Mouse (Mus musculus): Measurements from ENCODE around the gene Pde11a. TPM values are rescaled to one million over a fixed set of nuclear protein-coding genes. Genes with fewer than 3 reads are reported as not detected.

The Pde11a gene
- polyA plus RNA-seq, 1 experiment from 2014 or later, result 0.16 TPM

DNA sequence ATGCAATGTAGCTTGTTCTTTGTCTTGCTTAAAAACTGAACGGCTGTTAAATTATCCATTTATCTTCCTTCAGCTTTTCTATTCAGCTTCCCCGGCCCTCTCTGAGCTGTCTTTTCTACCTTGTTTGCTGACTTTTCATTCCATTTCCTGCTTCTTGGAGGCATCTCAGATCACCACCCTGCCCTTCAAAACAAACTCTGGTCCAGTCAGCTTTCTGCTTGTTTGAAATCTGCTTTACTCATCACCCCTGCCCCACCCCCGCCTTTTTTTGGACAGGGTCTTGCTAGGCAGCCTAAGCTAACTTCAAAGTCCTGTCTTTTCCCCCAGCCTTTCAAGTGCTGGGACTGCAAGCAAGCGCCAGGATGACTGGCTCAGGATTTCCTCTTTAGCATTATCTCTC, 332.4 kb downstream of the Pde11a start:
- no peaks in the 10 kb centered on the region for H3K27me3 ChIP-seq (ENCODE audit: poor library complexity, severe bottlenecking)
- 23% methylated on average over 4 of the region's 4 CpGs for WGBS

DNA sequence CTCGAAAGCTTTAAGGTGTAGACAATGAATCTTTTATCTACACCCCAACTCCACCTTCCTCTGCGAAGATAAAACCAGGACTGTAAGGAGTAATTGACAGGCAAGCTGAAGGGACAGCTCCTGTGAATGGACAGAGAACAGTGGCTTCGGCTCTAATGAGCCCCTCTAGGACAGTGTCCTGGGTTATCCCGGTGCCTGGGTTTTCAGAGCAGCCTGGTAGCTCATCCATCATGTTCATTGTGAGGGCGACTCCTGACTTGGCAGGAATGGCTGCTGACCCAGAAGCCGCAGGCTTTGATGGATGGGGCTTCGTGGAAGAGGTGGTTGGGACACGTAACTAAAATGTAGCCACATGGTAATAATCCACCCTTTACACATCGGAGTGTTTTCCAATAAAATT, 335.7 kb downstream of the Pde11a start:
- Histone ChIP-seq H3K4me3 (no peak overlapping the region), H3K4me1 (peaks cover 32% of the 10 kb centered on the region), H3K9me3 (no peaks in the 10 kb centered on the region), H3K36me3 (replicated peaks) (no peaks in the 10 kb centered on the region), H3K27me3 (ENCODE audit: poor library complexity, severe bottlenecking) (no peaks in the 10 kb centered on the region), H3K27ac (no peak overlapping the region)
- WGBS, result 76% methylated on average over 9 of the region's 9 CpGs
- no peak for DNase-seq (ENCODE audit: extremely low spot score, low spot score)

More for the DNA sequence above, 332.4 kb downstream of the Pde11a start:
- Histone ChIP-seq H3K4me1 (peaks cover 16% of the 10 kb centered on the region), H3K27ac (0 out of 2 replicates have a peak overlapping the region, but pooled peaks have one; percentile 25), H3K4me3 (no peak overlapping the region), H3K9me3 (no peaks in the 10 kb centered on the region), H3K36me3 (replicated peaks) (no peaks in the 10 kb centered on the region)
- DNase-seq (ENCODE audit: extremely low spot score, low spot score), result no peak

DNA sequence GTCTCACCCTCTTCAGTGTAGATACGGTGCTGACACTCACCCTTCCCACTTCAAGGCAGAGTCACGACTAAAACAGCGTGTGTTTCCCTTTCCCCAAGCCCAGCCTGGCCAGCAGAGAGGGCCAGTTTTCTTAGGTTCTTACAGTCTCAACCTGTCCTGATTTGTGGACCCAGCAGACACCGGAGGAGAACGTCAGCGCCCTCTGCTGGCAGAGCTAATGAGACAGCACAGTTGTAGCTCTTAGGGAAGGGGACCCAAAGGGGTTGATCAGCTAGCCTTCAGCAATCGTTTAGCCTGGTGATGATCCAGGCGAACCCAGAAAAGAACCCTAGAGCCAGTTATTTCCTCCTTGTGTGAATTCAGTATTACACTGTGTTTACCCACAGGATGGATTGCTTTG, 337.2 kb downstream of the Pde11a start:
- H3K36me3 ChIP-seq (replicated peaks), result no peaks in the 10 kb centered on the region

DNA sequence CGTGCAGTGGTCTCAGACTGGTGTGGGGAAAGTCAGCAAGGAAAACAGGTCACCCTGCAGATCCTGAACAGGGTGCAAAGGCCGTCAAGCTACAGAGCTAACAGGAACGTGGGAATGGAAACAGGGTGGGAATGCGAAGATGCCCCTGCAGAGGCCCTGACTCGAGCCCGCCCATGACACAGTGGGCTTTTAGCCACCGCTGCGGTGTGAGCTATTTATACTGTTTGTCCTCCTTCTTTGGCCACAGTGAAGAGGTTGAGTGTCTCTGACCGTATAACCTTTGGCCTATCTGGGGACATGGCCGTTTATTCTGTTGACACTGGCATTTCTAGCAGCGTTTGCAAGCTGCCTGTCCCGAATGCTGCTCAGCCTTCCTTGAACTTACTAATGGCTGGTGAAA, 338.9 kb downstream of the Pde11a start:
- no peak for DNase-seq (ENCODE audit: extremely low spot score, low spot score)
- Histone ChIP-seq H3K9me3 (no peaks in the 10 kb centered on the region), H3K36me3 (replicated peaks) (no peaks in the 10 kb centered on the region), H3K27ac (no peak overlapping the region), H3K4me3 (no peak overlapping the region), H3K4me1 (peaks cover 25% of the 10 kb centered on the region), H3K27me3 (ENCODE audit: poor library complexity, severe bottlenecking) (no peaks in the 10 kb centered on the region)
- WGBS, result 66% methylated on average over 12 of the region's 12 CpGs

More for the DNA sequence above, 337.2 kb downstream of the Pde11a start:
- Histone ChIP-seq H3K4me3 (no peak overlapping the region), H3K27me3 (ENCODE audit: poor library complexity, severe bottlenecking) (no peaks in the 10 kb centered on the region), H3K27ac (no peak overlapping the region), H3K4me1 (peaks cover 32% of the 10 kb centered on the region), H3K9me3 (no peaks in the 10 kb centered on the region)
- 43% methylated on average over 8 of the region's 8 CpGs for WGBS
- DNase-seq (ENCODE audit: extremely low spot score, low spot score), result no peak

DNA sequence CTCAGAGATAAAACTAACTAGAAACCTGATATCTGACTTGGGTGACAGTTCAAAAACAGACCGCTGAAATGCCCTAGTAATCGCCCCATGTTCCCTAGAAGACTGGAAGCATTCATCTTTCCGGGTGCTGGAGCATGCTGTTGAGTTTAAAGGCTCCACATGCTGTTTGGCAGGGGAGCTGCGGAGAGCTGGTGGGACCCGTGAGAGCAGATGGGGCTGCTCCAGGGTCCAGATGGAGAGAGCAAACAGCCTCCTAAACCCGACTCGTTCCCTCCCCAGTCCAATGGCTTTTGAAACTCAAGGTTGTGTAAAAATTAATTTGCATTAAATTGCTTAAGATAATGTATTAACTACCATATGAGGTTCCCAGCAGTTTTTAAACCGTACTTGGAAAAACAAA, 339.9 kb downstream of the Pde11a start:
- Histone ChIP-seq H3K4me3 (no peak overlapping the region), H3K9me3 (no peaks in the 10 kb centered on the region), H3K27ac (0 out of 2 replicates have a peak overlapping the region, but pooled peaks have one; percentile 35), H3K27me3 (ENCODE audit: poor library complexity, severe bottlenecking) (no peaks in the 10 kb centered on the region), H3K36me3 (replicated peaks) (no peaks in the 10 kb centered on the region), H3K4me1 (peaks cover 26% of the 10 kb centered on the region)
- WGBS, result 72% methylated on average over 8 of the region's 8 CpGs
- no peak for DNase-seq (ENCODE audit: extremely low spot score, low spot score)

DNA sequence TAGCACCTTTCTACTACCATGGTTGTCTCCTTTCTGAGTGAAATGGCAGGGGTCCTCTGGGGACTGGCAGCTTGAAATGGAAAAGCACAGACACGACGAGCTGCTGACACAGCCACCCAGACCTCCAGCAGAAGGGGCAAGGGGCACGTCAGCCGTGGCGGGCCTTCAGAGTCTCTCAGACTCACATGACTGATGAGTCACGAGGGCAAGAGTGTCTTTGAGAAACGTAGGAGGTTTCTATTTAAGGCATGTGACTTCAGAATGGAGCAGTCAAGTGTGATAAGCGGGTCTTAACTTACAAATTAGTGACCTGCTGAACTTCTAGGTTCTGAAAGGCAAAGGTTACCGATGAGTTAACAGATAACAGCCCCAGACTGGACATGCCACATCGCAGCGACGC, 340.8 kb downstream of the Pde11a start:
- H3K9me3 ChIP-seq, result no peaks in the 10 kb centered on the region
- H3K27ac ChIP-seq, result 0 out of 2 replicates have a peak overlapping the region, but pooled peaks have one; percentile 12
- no peak for DNase-seq (ENCODE audit: extremely low spot score, low spot score)
- H3K36me3 ChIP-seq (replicated peaks), result no peaks in the 10 kb centered on the region
- H3K4me3 ChIP-seq, result no peak overlapping the region
- no peaks in the 10 kb centered on the region for H3K27me3 ChIP-seq (ENCODE audit: poor library complexity, severe bottlenecking)
- H3K4me1 ChIP-seq, result peaks cover 31% of the 10 kb centered on the region
- 68% methylated on average over 12 of the region's 12 CpGs for WGBS

DNA sequence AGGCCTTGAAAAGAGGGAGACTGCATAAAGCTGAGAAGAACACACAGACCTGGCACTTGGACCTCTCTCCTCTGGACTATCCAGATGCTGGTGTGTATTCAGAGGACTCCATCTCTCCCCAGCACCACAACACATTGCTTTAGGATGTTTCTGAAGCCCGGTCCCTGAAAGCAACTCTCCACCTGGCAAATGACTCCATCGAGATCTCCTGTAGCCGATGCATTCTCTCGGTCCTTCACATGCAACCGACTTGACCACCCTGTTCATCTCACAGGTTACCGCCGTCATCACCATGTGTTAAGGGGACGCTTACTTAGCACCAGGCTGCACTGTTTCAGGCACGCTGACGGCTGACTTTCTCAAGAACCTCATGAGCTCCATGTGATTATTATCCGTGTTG, 343.7 kb downstream of the Pde11a start:
- Histone ChIP-seq H3K4me3 (no peak overlapping the region), H3K27me3 (ENCODE audit: poor library complexity, severe bottlenecking) (no peaks in the 10 kb centered on the region), H3K27ac (no peak overlapping the region), H3K9me3 (no peaks in the 10 kb centered on the region), H3K36me3 (replicated peaks) (no peaks in the 10 kb centered on the region), H3K4me1 (peaks cover 45% of the 10 kb centered on the region)
- 94% methylated on average over 11 of the region's 11 CpGs for WGBS
- no peak for DNase-seq (ENCODE audit: extremely low spot score, low spot score)

DNA sequence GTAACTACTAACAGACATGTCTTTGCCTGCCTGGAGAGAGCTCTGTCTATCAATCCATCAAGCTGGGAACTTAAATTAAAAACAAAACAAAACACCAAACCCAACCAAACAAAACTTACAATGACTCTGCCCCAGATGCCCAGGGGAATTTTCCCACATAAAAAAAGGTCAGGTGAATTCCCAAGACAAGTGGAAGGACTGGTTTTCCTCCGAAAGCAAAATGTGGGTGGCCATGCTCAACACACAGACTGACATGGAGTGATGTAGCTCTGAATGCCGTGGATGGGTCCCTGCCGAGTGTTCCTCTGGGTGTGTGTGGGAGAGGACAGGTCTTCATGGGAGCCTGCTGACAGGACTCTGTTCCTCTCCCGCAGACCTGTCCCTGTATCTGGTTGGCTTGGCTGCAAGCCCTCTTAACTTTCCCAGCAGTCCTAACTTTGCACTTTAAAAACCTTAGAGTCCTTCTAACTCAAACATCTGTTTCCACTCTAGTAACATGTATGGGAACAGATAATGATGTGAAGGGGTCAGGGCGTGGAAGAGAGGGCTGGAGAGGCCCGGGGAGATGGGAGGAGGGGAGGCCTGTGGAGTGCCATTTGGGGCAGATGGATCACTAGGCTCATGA, 346.9 kb downstream of the Pde11a start:
- no peak overlapping the region for H3K4me3 ChIP-seq
- no peaks in the 10 kb centered on the region for H3K27me3 ChIP-seq (ENCODE audit: poor library complexity, severe bottlenecking)
- H3K9me3 ChIP-seq, result no peaks in the 10 kb centered on the region
- H3K36me3 ChIP-seq (replicated peaks), result no peaks in the 10 kb centered on the region
- H3K4me1 ChIP-seq, result peaks cover 50% of the 10 kb centered on the region
- WGBS, result 65% methylated on average over 6 of the region's 6 CpGs
- peak overlapping the region; percentile 60; the same call in 1 of the 2 replicates for H3K27ac ChIP-seq
- DNase-seq (ENCODE audit: extremely low spot score, low spot score), result no peak

DNA sequence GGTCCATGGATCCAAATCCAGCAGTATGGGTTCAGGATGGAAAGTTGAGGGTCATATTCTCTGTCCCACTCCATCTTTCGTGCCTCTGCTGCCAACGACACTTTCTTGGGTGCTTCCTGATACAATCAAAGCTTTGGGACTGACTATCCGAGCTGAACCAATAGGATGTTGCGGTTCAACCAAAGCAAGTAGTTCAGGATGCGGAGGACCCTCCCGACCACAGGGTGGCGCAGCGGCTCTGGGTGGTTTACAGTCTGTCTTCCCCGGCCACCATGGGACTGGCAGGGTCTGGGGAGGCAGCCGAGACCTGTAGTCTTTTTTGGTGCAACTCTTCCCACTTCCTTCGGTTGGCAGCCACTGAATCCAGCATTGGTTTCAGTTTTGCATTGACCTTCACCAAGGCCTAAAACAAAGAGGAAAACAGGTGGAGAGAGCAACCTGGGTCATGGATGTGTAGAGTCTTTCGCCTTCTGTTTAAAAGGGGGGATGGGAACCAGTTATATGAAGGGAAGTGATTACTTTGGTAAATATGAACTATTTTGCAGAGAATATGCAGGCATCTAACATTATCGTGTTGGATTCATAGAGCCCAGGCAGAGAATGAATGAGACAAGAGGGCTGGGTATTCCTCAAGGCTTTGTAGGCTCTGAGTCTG, 347.6 kb downstream of the Pde11a start:
- Histone ChIP-seq H3K27ac (peak overlapping the region; percentile 60; the same call in 1 of the 2 replicates), H3K4me3 (no peak overlapping the region), H3K36me3 (replicated peaks) (no peaks in the 10 kb centered on the region), H3K4me1 (peaks cover 55% of the 10 kb centered on the region), H3K27me3 (ENCODE audit: poor library complexity, severe bottlenecking) (no peaks in the 10 kb centered on the region), H3K9me3 (no peaks in the 10 kb centered on the region)
- WGBS, result 53% methylated on average over 13 of the region's 13 CpGs
- peak; percentile 74 for DNase-seq (ENCODE audit: extremely low spot score, low spot score)

DNA sequence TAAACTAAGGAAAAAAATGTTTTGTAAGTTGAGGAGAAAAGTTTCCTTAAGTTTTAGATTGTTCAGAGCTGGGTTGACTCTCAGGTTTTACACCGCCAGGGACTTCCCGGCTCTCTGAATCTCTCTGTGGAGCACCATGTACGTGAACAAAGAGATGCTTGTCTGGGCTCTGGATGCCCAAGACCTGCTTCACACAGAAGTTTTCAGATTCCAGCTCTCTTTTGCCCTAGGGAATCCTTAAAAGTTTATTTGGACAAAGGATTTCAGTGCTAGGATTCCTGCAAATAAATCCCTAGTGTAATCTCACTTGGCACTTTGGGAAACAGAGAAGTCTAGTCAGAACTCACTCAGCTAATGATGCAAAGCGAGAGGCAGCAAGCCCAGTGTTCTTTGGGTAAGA, 348.9 kb downstream of the Pde11a start:
- DNase-seq (ENCODE audit: extremely low spot score, low spot score), result no peak
- 59% methylated on average over 4 of the region's 4 CpGs for WGBS
- Histone ChIP-seq H3K36me3 (replicated peaks) (no peaks in the 10 kb centered on the region), H3K9me3 (no peaks in the 10 kb centered on the region), H3K4me3 (no peak overlapping the region), H3K4me1 (peaks cover 67% of the 10 kb centered on the region), H3K27me3 (ENCODE audit: poor library complexity, severe bottlenecking) (no peaks in the 10 kb centered on the region), H3K27ac (peak overlapping the region; percentile 56; the same call in 1 of the 2 replicates)

DNA sequence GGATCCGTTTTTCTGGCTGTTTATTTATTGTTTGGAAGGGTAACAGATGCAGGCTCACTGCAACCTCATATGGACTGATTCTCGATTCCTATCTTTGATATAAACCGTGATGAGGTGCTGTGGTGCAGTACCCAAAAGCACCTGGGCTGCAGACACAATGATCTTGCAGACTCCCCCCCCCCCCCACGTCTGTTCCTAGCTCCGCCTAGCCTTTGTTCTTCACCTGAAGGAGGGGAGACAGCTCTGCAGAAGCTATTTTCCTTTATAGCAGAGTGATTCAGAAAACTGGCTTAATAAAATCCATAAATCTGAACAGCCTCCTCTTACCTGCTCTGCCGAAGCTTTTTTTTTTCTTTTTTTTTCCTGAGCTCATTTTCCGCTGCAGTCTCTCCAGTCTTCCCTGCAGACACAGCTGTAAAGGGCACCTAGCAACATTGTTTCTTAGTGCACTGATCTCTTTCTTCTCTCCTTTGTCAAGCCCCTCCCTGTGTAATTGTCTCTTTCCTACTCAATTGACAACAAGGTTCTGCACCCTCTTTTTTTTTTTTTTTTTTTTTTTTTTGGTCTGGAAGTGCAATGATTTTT, 349.7 kb downstream of the Pde11a start:
- H3K27me3 ChIP-seq (ENCODE audit: poor library complexity, severe bottlenecking), result no peaks in the 10 kb centered on the region
- 0 out of 2 replicates have a peak overlapping the region, but pooled peaks have one; percentile 35 for H3K27ac ChIP-seq
- H3K4me3 ChIP-seq, result no peak overlapping the region
- H3K4me1 ChIP-seq, result peaks cover 67% of the 10 kb centered on the region
- no peak for DNase-seq (ENCODE audit: extremely low spot score, low spot score)
- H3K36me3 ChIP-seq (replicated peaks), result no peaks in the 10 kb centered on the region
- H3K9me3 ChIP-seq, result no peaks in the 10 kb centered on the region
- WGBS, result 39% methylated on average over 7 of the region's 7 CpGs

DNA sequence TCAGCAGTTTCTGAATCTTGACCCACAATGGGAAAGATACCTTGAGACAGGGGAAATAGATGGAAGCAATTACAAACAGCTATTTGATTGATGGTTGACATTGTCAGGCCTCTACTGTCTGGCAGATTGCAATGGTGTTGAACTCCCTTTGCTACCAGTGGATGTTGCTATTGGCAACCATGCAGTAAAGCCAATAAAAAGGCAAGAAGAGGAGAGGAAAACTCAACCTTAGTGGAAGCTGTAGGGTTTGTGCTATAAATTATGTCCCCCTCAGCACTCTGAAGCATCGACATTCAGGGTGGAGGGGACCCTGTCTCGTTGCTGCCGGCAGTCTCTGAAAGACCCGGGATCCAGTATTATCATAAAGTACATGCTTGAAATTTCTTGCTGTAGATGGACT, 350.2 kb downstream of the Pde11a start:
- Histone ChIP-seq H3K9me3 (no peaks in the 10 kb centered on the region), H3K27ac (no peak overlapping the region), H3K4me1 (peaks cover 64% of the 10 kb centered on the region), H3K4me3 (no peak overlapping the region), H3K27me3 (ENCODE audit: poor library complexity, severe bottlenecking) (no peaks in the 10 kb centered on the region), H3K36me3 (replicated peaks) (no peaks in the 10 kb centered on the region)
- WGBS, result 84% methylated on average over 4 of the region's 4 CpGs
- no peak for DNase-seq (ENCODE audit: extremely low spot score, low spot score)

DNA sequence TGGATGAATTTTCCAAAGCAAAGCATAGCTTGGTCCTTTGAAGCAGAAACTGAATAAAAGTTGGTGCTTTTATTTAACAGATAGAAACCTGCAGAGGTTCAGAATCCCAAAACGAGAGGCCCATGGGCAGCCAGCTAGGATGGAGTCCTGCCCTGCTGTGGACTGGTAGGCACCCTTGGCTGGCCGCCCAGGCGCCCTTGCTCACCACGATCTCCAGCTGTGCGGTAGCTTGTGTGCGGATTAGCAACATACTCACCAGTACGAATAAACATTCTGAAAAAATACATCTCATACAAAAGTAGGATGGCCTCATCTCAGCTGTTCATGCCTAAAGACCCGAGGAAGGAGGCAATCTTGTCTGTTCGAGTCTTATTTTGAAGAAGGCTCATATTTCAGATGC, 350.8 kb downstream of the Pde11a start:
- Histone ChIP-seq H3K4me1 (peaks cover 62% of the 10 kb centered on the region), H3K9me3 (no peaks in the 10 kb centered on the region), H3K27me3 (ENCODE audit: poor library complexity, severe bottlenecking) (no peaks in the 10 kb centered on the region), H3K27ac (no peak overlapping the region), H3K4me3 (no peak overlapping the region), H3K36me3 (replicated peaks) (no peaks in the 10 kb centered on the region)
- WGBS, result 78% methylated on average over 9 of the region's 9 CpGs
- no peak for DNase-seq (ENCODE audit: extremely low spot score, low spot score)
